Mouse (Mus musculus): ENCODE measurements around the gene Mlh3. TPM values are rescaled to one million over a fixed set of nuclear protein-coding genes. Genes with fewer than 3 reads are reported as not detected.

Mlh3 gene
- polyA plus RNA-seq, 1 experiment from 2014 or later: 11.2 TPM

DNA sequence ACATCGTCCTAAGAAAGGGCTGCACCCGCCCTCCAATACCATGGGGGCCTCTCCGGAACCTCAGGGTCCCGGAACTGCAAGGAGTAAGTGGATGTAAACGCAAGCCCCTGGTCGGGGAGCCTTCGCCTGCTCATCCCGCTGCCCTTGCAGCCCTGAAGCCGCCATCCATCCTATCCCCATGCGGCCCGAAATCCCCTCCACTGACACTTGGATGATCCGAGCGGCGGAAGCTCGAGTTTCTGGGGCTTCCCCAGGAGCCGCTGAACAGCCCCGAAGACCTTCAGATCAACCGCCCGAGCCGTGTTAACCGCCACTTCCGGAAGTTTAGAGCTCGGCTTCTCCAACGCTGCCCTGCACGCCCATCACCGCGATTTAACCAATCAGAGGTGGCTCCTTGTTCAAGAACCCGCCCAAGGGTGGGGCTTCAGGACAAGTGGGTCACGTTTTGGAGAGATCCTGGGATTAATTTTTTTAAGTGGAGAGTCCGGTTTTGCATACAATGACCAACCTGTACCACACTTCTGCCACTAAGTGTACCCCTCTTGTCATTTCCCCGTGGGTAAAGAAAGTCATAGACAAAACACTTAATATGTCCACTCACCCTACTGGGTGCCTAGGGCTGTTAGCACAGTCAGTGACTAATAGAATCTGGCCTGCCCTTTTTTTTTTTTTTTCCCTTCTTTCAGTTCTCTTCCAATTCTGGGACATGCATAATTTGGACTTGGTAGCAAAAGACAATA is 9.9 kb upstream of the Mlh3 start:
- H3K4me1 ChIP-seq: peaks cover 7% of the 10 kb centered on the region
- H3K9me3 ChIP-seq: no peaks in the 10 kb centered on the region
- peak overlapping the region; percentile 80 for H3K9ac ChIP-seq
- peak; percentile 98 for ATAC-seq (ENCODE audit: low FRiP score)
- under 1% methylated on average over 31 of the region's 31 CpGs for WGBS
- H3K27ac ChIP-seq: peak overlapping the region; percentile 78
- peak overlapping the region; percentile 93 for H3K4me2 ChIP-seq
- no peaks in the 10 kb centered on the region for H3K36me3 ChIP-seq (replicated peaks)
- peak overlapping the region; percentile 78 for H3K4me3 ChIP-seq (replicated peaks)
- no peaks in the 10 kb centered on the region for H3K27me3 ChIP-seq

DNA sequence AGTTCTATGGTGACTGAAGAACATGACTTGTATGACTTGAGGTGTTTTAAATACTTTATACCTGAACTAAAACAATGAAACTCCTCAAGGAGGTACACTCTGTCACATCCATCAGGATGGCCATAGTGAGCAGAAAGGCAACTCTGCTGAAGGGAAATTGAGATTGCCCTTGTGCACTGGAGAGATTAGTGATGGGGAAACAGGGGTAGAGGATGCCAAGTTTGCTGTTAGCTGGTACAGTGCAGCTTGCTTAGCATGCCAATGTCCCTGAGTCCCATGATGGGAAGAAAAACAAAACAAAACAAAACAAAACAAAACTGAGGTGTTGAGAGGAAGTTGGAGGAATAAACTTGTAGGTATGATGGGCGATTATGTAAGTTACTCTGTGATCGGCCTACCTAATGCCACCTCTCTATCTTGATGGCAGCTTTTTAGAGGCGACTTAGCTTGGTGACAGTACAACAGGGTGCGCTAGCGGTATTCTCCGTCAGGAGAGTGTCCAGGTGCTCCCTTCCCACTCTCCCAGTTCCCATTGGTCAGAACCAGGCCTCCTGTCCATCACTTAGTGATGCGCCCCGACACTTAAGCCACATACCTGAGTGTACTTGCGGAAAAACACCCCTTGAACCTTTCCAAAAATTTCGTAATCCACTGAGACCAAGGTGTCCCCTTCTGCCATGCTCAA is 9.1 kb upstream of the Mlh3 start:
- Histone ChIP-seq H3K9me3 (no peaks in the 10 kb centered on the region), H3K36me3 (replicated peaks) (no peaks in the 10 kb centered on the region), H3K4me1 (peaks cover 7% of the 10 kb centered on the region), H3K27me3 (no peaks in the 10 kb centered on the region), H3K9ac (peak overlapping the region; percentile 80), H3K27ac (peak overlapping the region; percentile 78; the same call in 1 of the 2 replicates), H3K4me2 (peak overlapping the region; percentile 93), H3K4me3 (replicated peaks) (peak overlapping the region; percentile 78)
- peak; percentile 45 for ATAC-seq (ENCODE audit: low FRiP score)
- 7% methylated on average over 10 of the region's 10 CpGs for WGBS

DNA sequence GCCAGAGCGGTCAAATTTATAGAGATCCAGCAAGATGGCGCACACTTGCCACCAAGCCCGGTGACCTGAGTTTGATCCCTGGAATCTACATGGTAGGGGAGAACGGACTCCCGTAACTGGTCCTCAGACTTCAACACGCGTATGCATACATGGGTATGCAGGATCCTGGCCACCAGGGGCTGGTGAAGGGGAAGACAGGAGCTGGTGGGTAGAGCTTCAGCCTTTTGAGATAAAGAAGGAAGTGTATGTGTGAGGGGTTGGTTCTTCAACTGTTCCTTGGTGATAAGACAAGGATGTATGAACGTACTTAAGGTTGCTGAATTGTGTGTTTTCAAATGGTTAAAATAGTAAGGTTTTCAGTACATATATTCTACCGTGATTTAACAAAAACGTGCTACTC is 8.5 kb upstream of the Mlh3 start:
- H3K4me2 ChIP-seq: no peak overlapping the region
- H3K9ac ChIP-seq: no peak overlapping the region
- H3K36me3 ChIP-seq (replicated peaks): no peaks in the 10 kb centered on the region
- H3K27ac ChIP-seq: no peak overlapping the region
- WGBS: 94% methylated on average over 10 of the region's 10 CpGs
- no peak overlapping the region for H3K4me3 ChIP-seq (replicated peaks)
- ATAC-seq (ENCODE audit: low FRiP score): no peak
- H3K9me3 ChIP-seq: no peaks in the 10 kb centered on the region
- no peaks in the 10 kb centered on the region for H3K27me3 ChIP-seq
- H3K4me1 ChIP-seq: peaks cover 7% of the 10 kb centered on the region

DNA sequence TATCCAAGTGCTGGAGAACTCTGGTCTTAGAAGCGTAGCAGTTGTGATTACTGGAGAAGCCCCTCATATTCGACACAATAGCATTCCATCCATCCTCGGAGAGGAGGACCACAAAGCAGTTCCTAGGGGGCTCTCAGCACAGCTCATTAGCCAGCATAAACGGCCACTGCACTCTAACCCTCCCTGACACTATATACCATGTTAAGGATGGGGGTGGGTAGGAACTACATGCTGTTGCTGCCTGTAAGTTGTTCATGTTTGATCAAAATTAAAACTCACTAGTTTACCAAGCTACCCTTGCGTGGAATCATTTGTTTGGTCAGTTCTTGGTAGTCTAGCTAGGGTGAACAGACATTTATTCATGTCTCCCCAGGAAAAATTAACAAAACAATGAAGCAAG is 5.9 kb upstream of the Mlh3 start:
- H3K4me1 ChIP-seq: peaks cover 7% of the 10 kb centered on the region
- H3K4me3 ChIP-seq (replicated peaks): no peak overlapping the region
- no peaks in the 10 kb centered on the region for H3K9me3 ChIP-seq
- no peak for ATAC-seq (ENCODE audit: low FRiP score)
- H3K27ac ChIP-seq: no peak overlapping the region
- H3K4me2 ChIP-seq: no peak overlapping the region
- 63% methylated on average over 5 of the region's 5 CpGs for WGBS
- H3K9ac ChIP-seq: no peak overlapping the region
- H3K27me3 ChIP-seq: no peaks in the 10 kb centered on the region
- H3K36me3 ChIP-seq (replicated peaks): no peaks in the 10 kb centered on the region

DNA sequence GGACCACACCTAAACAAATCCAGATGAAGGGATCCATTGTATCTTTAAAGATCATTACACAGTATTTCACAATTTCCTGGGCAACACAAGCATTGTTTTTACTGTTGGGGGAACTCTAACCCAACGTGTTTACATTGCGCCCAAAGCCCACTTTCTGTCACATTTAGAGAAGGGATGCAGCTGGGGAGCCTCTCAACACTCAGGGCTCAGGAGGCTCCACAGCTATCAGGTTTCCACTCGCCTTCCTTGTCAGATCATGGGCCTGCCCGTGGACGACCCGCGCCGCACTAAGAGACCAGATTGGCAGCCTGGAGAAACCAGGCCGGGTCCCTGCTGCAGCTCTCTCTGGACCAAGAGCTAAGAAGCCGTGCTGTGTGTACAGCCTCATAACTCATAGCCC is 3.1 kb upstream of the Mlh3 start:
- no peak overlapping the region for H3K9ac ChIP-seq
- no peaks in the 10 kb centered on the region; the same call in 1 of the 2 replicates for H3K36me3 ChIP-seq (replicated peaks)
- peaks cover 4% of the 10 kb centered on the region; the same call in 1 of the 2 replicates for H3K4me1 ChIP-seq
- H3K4me2 ChIP-seq: no peak overlapping the region
- no peak for ATAC-seq (ENCODE audit: low FRiP score)
- no peaks in the 10 kb centered on the region for H3K27me3 ChIP-seq
- WGBS: 89% methylated on average over 10 of the region's 10 CpGs
- no peaks in the 10 kb centered on the region for H3K9me3 ChIP-seq
- H3K27ac ChIP-seq: no peak overlapping the region
- H3K4me3 ChIP-seq (replicated peaks): no peak overlapping the region

DNA sequence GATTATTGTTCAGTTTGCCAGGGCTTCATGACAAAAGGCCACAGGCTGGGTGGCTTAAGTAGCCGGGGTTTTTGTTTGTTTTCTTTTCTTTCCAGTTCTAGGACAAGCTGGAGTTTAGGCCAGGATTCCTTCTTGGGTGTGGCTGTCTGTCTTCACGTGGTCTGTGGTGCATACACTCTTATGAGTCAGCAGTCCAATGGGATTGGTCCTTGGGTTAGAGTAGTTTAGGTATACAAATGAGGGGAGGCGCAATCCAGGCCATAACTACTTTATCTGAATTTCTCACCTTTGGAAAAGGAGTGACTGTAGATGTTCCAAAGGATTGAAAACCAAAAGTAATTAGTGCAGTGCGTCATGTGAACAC is 1.4 kb upstream of the Mlh3 start:
- Histone ChIP-seq H3K9me3 (no peaks in the 10 kb centered on the region), H3K27me3 (no peaks in the 10 kb centered on the region), H3K36me3 (replicated peaks) (no peaks in the 10 kb centered on the region; the same call in 1 of the 2 replicates), H3K27ac (no peak overlapping the region), H3K9ac (no peak overlapping the region), H3K4me1 (peaks cover 4% of the 10 kb centered on the region; the same call in 1 of the 2 replicates), H3K4me2 (no peak overlapping the region), H3K4me3 (replicated peaks) (no peak overlapping the region)
- 76% methylated on average over 4 of the region's 4 CpGs for WGBS
- no peak for ATAC-seq (ENCODE audit: low FRiP score)

DNA sequence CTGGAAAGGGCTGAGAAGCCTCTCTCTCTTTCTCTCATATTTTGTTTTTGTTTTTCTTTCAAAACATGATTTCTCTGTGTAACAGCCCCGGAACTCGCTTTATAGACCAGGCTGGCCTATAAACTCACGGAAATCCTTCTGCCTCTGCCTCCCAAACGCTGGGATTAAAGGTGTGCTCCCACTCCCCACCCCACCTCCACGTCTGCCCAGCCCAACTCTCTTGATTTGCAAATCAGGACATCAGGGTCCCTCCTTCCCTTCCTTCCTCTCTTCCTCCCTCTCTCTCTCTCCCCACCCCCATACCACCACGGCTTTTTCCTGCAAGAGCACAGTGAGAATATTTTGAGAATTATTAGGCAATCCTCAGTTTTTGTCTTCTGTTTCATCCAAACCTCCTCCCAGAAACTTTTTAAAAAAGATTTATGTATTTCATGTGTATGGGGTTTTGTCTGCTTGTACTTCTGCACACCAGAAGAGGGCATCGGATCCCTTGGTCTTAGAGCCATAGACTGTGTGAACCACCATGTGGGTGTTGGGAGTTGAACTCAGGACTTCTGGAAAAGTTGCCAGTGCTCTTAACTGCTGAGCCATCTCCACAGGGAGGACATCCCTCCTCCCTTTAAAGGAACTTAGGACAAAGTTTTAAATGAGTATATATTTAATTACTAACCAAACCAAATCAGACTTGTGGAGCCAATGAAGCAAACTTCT is 888 bp upstream of the Mlh3 start:
- WGBS: 76% methylated on average over 7 of the region's 7 CpGs
- no peaks in the 10 kb centered on the region; the same call in 1 of the 2 replicates for H3K36me3 ChIP-seq (replicated peaks)
- no peak for ATAC-seq (ENCODE audit: low FRiP score)
- H3K27me3 ChIP-seq: no peaks in the 10 kb centered on the region
- no peak overlapping the region for H3K4me3 ChIP-seq (replicated peaks)
- H3K9me3 ChIP-seq: no peaks in the 10 kb centered on the region
- H3K9ac ChIP-seq: no peak overlapping the region
- no peak overlapping the region for H3K27ac ChIP-seq
- H3K4me2 ChIP-seq: peak overlapping the region; percentile 49; the same call in 1 of the 2 replicates
- H3K4me1 ChIP-seq: peaks cover 4% of the 10 kb centered on the region; the same call in 1 of the 2 replicates

DNA sequence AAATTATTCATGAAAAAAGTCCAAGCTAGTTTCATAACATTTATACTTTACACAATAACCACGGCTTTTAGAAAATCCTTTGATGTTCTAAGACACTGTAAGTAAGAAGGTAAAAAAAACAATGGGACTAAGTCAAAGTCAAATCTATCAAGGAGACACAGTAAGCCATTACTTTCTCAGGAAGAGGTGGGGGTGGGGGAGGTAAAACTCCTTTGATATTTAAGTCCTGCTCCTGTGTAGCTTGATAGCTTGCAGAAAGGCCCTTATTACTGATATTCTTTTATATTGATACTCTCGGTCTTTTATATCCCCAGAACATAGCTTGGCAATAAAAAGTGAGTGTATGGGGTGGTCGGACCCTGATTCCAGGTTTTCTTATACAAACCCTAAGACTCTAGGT is 578 bp downstream of the Mlh3 start:
- H3K4me1 ChIP-seq: peaks cover 4% of the 10 kb centered on the region; the same call in 1 of the 2 replicates
- H3K4me2 ChIP-seq: peak overlapping the region; percentile 49
- H3K36me3 ChIP-seq (replicated peaks): no peaks in the 10 kb centered on the region; the same call in 1 of the 2 replicates
- H3K27ac ChIP-seq: peak overlapping the region; percentile 85
- ATAC-seq (ENCODE audit: low FRiP score): peak; percentile 45; the same call in 1 of the 2 replicates
- peak overlapping the region; percentile 57 for H3K4me3 ChIP-seq (replicated peaks)
- no peaks in the 10 kb centered on the region for H3K27me3 ChIP-seq
- 57% methylated on average over 3 of the region's 3 CpGs for WGBS
- peak overlapping the region; percentile 62; the same call in 1 of the 2 replicates for H3K9ac ChIP-seq
- H3K9me3 ChIP-seq: no peaks in the 10 kb centered on the region

DNA sequence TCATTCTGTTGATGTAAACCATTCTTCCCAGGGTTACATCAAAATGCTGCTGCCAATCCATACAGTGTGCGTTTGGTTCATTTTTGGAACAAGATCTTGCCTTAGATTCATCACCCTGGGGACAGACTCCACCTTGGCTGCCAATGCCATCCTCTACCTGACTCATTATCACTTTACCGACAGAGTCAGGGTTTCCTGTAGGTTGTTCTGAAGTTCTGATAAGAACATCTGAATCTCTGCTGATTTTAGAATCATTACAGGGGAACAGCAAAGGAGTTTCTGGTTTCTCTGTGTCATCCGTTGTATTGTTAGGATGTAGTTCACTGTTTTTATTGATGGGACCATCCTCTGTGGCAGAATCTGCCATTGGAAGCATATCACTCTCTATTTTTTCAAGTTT is 4.2 kb downstream of the Mlh3 start:
- H3K27me3 ChIP-seq: no peaks in the 10 kb centered on the region
- 95% methylated on average over 3 of the region's 3 CpGs for WGBS
- no peak overlapping the region for H3K4me3 ChIP-seq (replicated peaks)
- H3K4me1 ChIP-seq: peaks cover 4% of the 10 kb centered on the region; the same call in 1 of the 2 replicates
- H3K36me3 ChIP-seq (replicated peaks): no peaks in the 10 kb centered on the region; the same call in 1 of the 2 replicates
- ATAC-seq (ENCODE audit: low FRiP score): no peak
- H3K27ac ChIP-seq: no peak overlapping the region
- no peaks in the 10 kb centered on the region for H3K9me3 ChIP-seq
- no peak overlapping the region for H3K9ac ChIP-seq
- no peak overlapping the region for H3K4me2 ChIP-seq

DNA sequence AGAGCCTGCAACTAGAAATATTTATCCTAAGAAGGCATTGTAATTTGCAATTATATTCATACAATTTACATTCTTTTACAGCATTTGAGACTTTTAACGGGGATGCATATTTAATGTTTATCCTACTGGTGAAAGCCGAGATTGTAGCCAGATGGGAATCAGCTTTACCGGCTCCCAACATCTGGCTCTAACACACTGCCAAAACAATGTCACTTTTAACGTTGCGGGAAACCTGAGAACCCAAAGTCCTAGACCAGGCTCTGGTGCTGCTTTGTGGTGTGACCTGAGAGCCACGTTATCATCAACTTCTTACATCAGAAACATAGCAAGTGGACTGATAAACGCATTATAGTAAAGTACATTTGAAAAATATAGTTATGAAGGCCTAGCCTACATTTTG is 5.5 kb downstream of the Mlh3 start:
- no peak overlapping the region for H3K27ac ChIP-seq
- no peak overlapping the region for H3K9ac ChIP-seq
- H3K27me3 ChIP-seq: no peaks in the 10 kb centered on the region
- ATAC-seq (ENCODE audit: low FRiP score): no peak
- H3K4me3 ChIP-seq (replicated peaks): no peak overlapping the region
- H3K9me3 ChIP-seq: no peaks in the 10 kb centered on the region
- no peak overlapping the region for H3K4me2 ChIP-seq
- 78% methylated on average over 7 of the region's 7 CpGs for WGBS
- H3K4me1 ChIP-seq: 0 out of 2 replicates have a peak, but pooled peaks cover 2% of the 10 kb centered on the region
- H3K36me3 ChIP-seq (replicated peaks): no peaks in the 10 kb centered on the region; the same call in 1 of the 2 replicates

DNA sequence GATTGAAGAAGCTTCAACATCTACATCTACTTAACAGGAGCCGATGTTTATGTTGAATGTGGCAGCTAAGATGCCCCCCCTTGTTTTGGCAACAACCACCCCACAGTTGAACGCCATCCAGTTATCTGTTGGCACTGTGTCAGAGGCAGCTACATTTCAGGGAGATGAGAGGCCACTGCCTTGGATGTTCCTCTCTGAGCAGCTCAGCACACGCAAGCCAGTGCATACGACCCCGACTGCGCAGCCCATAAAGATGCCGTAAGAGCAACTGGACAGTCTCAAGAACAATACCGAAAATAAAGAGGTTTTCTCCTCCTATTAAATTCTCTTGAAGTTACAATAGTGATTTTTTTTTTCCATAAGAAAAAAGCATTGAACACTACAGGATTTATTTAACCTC is 5.9 kb downstream of the Mlh3 start:
- H3K9me3 ChIP-seq: no peaks in the 10 kb centered on the region
- H3K27ac ChIP-seq: no peak overlapping the region
- no peaks in the 10 kb centered on the region; the same call in 1 of the 2 replicates for H3K36me3 ChIP-seq (replicated peaks)
- WGBS: 94% methylated on average over 8 of the region's 8 CpGs
- no peak overlapping the region for H3K4me3 ChIP-seq (replicated peaks)
- no peak overlapping the region for H3K4me2 ChIP-seq
- H3K27me3 ChIP-seq: no peaks in the 10 kb centered on the region
- ATAC-seq (ENCODE audit: low FRiP score): no peak
- H3K9ac ChIP-seq: no peak overlapping the region
- no peaks in the 10 kb centered on the region for H3K4me1 ChIP-seq

DNA sequence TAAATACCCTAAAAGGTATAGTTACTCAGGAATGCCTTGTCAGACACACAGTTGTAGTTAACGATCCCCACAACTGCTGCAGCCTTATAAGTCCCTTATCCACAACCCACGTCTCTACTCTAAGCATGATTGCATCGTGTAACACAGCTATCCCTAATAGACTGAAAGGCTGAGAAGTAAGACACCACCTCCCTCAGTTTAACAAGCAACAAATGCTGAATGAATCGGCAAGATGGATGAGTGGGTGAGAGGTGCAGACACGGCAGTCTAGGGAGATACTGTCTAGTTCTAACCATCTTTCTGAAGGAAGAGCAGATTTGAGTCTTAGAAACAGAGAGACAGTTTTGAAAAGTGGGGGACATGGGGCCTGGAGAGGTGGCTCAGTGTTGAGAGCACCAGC is 7.2 kb downstream of the Mlh3 start:
- H3K4me1 ChIP-seq: no peaks in the 10 kb centered on the region
- 0 out of 2 replicates have a peak, but pooled peaks cover 2% of the 10 kb centered on the region for H3K36me3 ChIP-seq (replicated peaks)
- no peak overlapping the region for H3K9ac ChIP-seq
- H3K4me3 ChIP-seq (replicated peaks): no peak overlapping the region
- no peak for ATAC-seq (ENCODE audit: low FRiP score)
- no peaks in the 10 kb centered on the region for H3K9me3 ChIP-seq
- WGBS: 78% methylated on average over 5 of the region's 5 CpGs
- H3K27me3 ChIP-seq: no peaks in the 10 kb centered on the region
- no peak overlapping the region for H3K4me2 ChIP-seq
- no peak overlapping the region for H3K27ac ChIP-seq
